Mouse (Mus musculus) testis, adult 2 months (tissue): Measurements from ENCODE around the gene Rxra.

ENCODE experiments used
- CTCF ChIP-seq: fragments of 200-500 bp; IDR thresholded peaks from 2 replicates; pipeline ENCODE4 v1.5.1; 2012; ENCODE audit warnings: low read depth, mild to moderate bottlenecking, inconsistent platforms, low read length, moderate library complexity; ENCODE audit not compliant: control insufficient read depth, insufficient read depth, insufficient replicate concordance
- POLR2A ChIP-seq: fragments of 200-500 bp; IDR thresholded peaks from 2 replicates; pipeline ENCODE4 v1.6.1; 2012; ENCODE audit warnings: low read depth, mild to moderate bottlenecking, inconsistent platforms, low read length, moderate library complexity; ENCODE audit not compliant: control insufficient read depth

DNA sequence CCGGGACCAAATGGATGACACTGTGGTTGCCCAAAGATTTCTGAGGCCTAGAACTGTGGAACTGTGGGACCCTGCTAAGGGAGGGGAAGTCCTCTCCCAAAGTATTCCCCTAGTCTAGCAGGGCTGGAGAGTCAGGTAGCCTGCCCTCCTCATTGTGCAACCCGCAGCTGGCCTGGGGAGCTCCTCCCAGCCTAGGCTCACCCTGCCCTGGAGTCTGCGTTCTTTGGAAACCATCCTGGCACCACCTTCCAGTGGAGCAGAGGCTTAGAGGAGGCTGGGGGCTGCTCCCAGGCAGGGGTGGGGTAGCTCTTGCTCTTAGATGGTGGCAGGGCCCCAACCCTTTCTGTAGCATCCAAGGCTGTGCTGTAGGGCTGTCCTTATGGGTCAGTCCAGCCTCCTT lies 26.0 kb downstream of the Rxra start:
- TF ChIP-seq POLR2A (no peak), CTCF (no peak)
